Mouse (Mus musculus) CH12.LX (cell line): ENCODE data around the gene Map2k7.

Source experiments
- BHLHE40 ChIP-seq: IDR thresholded peaks from 2 replicates; pipeline ENCODE4 v1.6.1; 2011; ENCODE audit warnings: mild to moderate bottlenecking, low read depth, low read length, improper control_type of control experiment
- CTCF ChIP-seq, 2 experiments: IDR thresholded peaks in 1 of 2; conservative IDR thresholded peaks in 1 of 2; 2 replicates each; pipeline ENCODE4 v1.5.1; 2011 to 2012; ENCODE audit warnings: low read depth in 2 of 2, low read length in 2 of 2, improper control_type of control experiment in 1 of 2, inconsistent platforms in 1 of 2, mild to moderate bottlenecking in 1 of 2, moderate library complexity in 1 of 2
- EP300 ChIP-seq: IDR thresholded peaks from 2 replicates; pipeline ENCODE4 v1.6.1; 2011; ENCODE audit warnings: low read length, improper control_type of control experiment
- ETS1 ChIP-seq: conservative IDR thresholded peaks from 2 replicates; pipeline ENCODE4 v1.6.1; 2012; ENCODE audit warnings: low read depth, mild to moderate bottlenecking, inconsistent platforms, low read length, improper control_type of control experiment, moderate library complexity
- HCFC1 ChIP-seq: IDR thresholded peaks from 2 replicates; pipeline ENCODE4 v1.6.1; 2012; ENCODE audit warnings: low read depth, mild to moderate bottlenecking, inconsistent platforms, low read length, improper control_type of control experiment
- POLR2A ChIP-seq: IDR thresholded peaks from 2 replicates; pipeline ENCODE4 v1.6.1; 2011; ENCODE audit warnings: low read depth, mild to moderate bottlenecking, improper control_type of control experiment, low read length
- SIN3A ChIP-seq: IDR thresholded peaks from 2 replicates; pipeline ENCODE4 v1.6.1; 2012; ENCODE audit warnings: low read length, improper control_type of control experiment, inconsistent platforms
- ZKSCAN1 ChIP-seq: IDR thresholded peaks from 2 replicates; pipeline ENCODE4 v1.6.1; 2012; ENCODE audit warnings: low read depth, inconsistent platforms, low read length, improper control_type of control experiment, borderline replicate concordance
- ZMIZ1 ChIP-seq: IDR thresholded peaks from 2 replicates; pipeline ENCODE4 v1.6.1; 2012; ENCODE audit warnings: low read depth, mild to moderate bottlenecking, inconsistent platforms, low read length, improper control_type of control experiment
- ZNF384 ChIP-seq: IDR thresholded peaks from 2 replicates; pipeline ENCODE4 v1.6.1; 2012; ENCODE audit warnings: low read depth, low read length, improper control_type of control experiment, inconsistent platforms

- TF ChIP-seq SIN3A = no peak
- no peak for TF ChIP-seq POLR2A
- no peak for TF ChIP-seq BHLHE40
- TF ChIP-seq ZMIZ1 = no peak
- TF ChIP-seq HCFC1 = no peak
- TF ChIP-seq ZNF384 = no peak
- TF ChIP-seq ETS1 = no peak
- TF ChIP-seq CTCF (conservative IDR thresholded peaks at IDR 0.05 in 1 of 2, IDR thresholded peaks at IDR 0.05 in 1 of 2; ENCODE audit: low read depth in 2 of 2, low read length in 2 of 2) = no peak
- no peak for TF ChIP-seq EP300
- no peak for TF ChIP-seq ZKSCAN1
Measured at GRCm38 (mm10) chr8:4269609-4270008, 31.1 kb downstream of the Map2k7 start.
